Mouse (Mus musculus): ENCODE results near the gene Nmd3.
A peak's percentile ranks its signal among the peaks of the same experiment; 100 is the strongest.

Gene Nmd3

GRCm38 (mm10) chr3:69763630-69764565 lies 42.1 kb downstream of the Nmd3 start:
- DNase-seq = no peak

GRCm38 (mm10) chr3:69765206-69765605 lies 43.4 kb downstream of the Nmd3 start:
- no peak for DNase-seq

DNA sequence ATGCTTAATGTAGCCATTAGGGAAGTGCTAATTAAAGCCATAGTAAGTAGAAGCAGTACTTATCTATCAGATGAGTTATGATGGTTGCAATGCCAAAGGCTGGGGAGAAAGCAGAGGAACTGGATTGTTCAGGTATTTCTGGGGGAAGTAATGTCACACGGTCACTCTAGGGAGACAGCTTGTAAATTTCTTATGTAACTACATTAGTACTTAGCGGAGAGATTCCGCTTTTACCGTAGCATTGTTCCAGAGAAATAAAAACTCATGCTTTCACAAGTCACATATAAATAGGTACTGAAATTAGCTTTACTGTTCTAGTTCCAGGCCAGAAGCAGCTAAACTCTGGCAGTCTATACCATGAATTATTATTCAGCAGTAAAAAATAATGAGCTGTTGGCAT lies 47.4 kb downstream of the Nmd3 start:
- DNase-seq = no peak

DNA sequence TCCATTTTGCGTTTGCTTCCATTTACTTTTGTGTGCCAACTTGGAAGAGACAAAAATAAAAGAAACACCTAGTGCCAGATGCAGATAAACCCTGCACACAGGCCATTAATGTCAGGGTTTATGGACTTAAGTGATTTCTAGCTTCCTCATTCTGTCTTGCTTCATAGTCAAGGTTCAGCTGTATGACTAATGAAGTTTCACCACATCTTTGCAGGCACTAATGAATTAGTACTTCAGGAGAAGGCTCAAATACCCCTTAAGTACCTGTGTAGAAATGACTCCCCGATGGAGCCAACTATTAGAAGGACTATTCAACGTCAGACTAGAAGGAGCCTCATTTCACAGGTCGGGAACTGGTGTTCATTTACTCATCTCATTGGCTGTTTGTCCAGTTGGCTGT lies 51.6 kb downstream of the Nmd3 start:
- no peak for DNase-seq

- DNase-seq = no peak
Observed at GRCm38 (mm10) chr3:69779246-69779796, 57.5 kb downstream of the Nmd3 start.

DNA sequence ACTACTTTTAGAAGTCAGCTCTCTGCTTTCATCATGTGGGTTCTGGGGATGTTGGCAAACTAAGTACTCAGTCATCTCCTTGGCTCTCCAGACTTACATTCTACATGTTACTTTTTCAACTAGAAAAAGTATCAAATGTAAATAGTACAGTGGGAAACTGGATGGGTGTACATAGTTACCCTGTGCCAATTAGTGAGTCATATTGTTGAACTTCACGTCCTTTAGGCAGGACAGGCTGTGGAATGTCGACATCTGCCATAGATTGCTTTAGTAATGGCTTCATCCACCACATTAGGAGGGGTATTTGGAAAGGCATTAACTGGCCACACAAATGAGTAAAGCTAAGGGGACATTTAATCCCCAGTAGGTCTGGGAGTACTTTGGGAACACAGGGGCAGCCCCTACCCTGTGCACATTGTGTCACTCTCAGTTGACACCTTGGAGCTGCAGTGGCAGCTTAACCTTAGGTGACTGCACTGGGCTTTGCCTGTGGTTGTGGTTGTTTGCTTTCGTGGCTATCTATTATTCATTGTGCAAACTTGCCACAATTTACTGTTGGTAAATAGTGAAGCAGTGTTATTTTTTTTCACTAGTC lies 71.1 kb downstream of the Nmd3 start:
- no peak for DNase-seq

GRCm38 (mm10) chr3:69797533-69797932 lies 75.7 kb downstream of the Nmd3 start:
- no peak for DNase-seq

GRCm38 (mm10) chr3:69797969-69798368 lies 76.2 kb downstream of the Nmd3 start:
- no peak for DNase-seq

DNA sequence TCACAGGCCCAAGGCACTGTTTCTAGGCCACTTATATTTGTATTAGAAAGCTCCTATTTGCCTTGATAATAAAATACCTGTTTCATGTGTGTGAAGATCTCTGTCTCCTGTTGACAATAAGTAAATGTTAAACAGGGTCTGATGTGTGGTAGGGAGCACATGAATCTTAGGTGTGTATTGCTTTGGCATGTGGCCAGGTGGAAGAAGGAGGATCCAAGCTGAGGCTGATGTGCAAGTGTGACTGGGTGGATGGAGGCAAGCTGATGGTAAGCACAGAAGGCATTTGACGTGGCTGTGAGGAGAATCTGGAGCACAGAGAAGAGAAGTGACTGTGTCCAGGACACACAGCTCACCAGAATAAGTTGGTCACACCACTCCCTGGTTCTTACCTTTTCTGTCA lies 77.3 kb downstream of the Nmd3 start:
- DNase-seq = no peak

GRCm38 (mm10) chr3:69800829-69801384 lies 79.1 kb downstream of the Nmd3 start:
- DNase-seq = peak; percentile 28

DNA sequence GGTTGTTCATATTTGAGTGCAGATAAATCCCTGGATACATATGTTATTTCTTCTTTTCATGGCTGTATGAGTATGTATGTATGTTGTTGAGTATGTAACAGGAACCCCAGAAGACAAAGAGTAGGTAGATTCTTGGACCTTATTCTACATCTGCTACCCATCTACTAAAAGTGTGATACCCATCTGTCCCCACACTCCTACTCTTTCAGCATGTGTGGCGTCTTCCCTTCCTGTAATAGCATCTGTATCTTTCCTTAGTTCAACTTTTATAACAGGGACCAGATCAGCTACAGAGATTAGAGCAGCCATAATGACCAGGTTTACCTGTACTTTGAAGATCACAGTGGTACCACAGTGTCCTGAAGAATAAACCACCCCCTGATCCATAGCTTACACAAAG lies 81.4 kb downstream of the Nmd3 start:
- no peak for DNase-seq

Data from embryo, embryonic 11 days (tissue).